Comparison of ENCODE assay signal across 9 mouse cellular contexts in genomic region chr13:28811667-28812575, GRCm38 (mm10).
DNase-seq lines count a peak whose midpoint lies in the region; ATAC-seq lines count a peak whose summit lies in the region.
"Had no signal": no experiment of that assay in that cellular context is flagged by ENCODE, and none has a peak within 500 bp of the region (broad histone marks: within the 10 kb centered on the region; RNA-seq: fewer than 3 reads in every experiment).

No protein-coding gene starts in this region.

- no peaks in the 10 kb centered on the region for H3K27me3 ChIP-seq in kidney, embryonic 16.5 days (ENCODE audit: insufficient read depth, low read length)
- H3K27me3 ChIP-seq in forebrain, embryonic 12.5 days, result no peaks in the 10 kb centered on the region
- H3K27me3 ChIP-seq in limb, embryonic 13.5 days, result no peaks in the 10 kb centered on the region
- no peaks in the 10 kb centered on the region for H3K27me3 ChIP-seq in neural tube, embryonic 14.5 days (ENCODE audit: control insufficient read depth, insufficient read depth, low read length)
- H3K27me3 ChIP-seq: liver, embryonic 12.5 days had no signal

- H3K9me3 ChIP-seq in kidney, embryonic 16.5 days (ENCODE audit: low read length), result no peaks in the 10 kb centered on the region
- no peaks in the 10 kb centered on the region for H3K9me3 ChIP-seq in forebrain, embryonic 12.5 days
- no peaks in the 10 kb centered on the region for H3K9me3 ChIP-seq in limb, embryonic 13.5 days
- H3K9me3 ChIP-seq in neural tube, embryonic 14.5 days (ENCODE audit: control insufficient read depth, low read length), result no peaks in the 10 kb centered on the region
- H3K9me3 ChIP-seq: liver, embryonic 12.5 days had no signal

- no peak overlapping the region for H3K4me3 ChIP-seq in kidney, embryonic 16.5 days (ENCODE audit: low read length)
- H3K4me3 ChIP-seq in forebrain, embryonic 12.5 days (replicated peaks), result no peak overlapping the region
- no peak overlapping the region for H3K4me3 ChIP-seq in limb, embryonic 13.5 days
- no peak overlapping the region for H3K4me3 ChIP-seq in neural tube, embryonic 14.5 days (ENCODE audit: low read depth, low read length)
- H3K4me3 ChIP-seq: liver, embryonic 12.5 days had no signal

- no peaks in the 10 kb centered on the region for H3K36me3 ChIP-seq in kidney, embryonic 16.5 days (ENCODE audit: insufficient read depth, low read length)
- no peaks in the 10 kb centered on the region for H3K36me3 ChIP-seq in forebrain, embryonic 12.5 days (replicated peaks)
- H3K36me3 ChIP-seq in limb, embryonic 13.5 days, result no peaks in the 10 kb centered on the region
- H3K36me3 ChIP-seq in neural tube, embryonic 14.5 days (ENCODE audit: control insufficient read depth, insufficient read depth, low read length), result no peaks in the 10 kb centered on the region
- H3K36me3 ChIP-seq: liver, embryonic 12.5 days had no signal

- 0 out of 2 replicates have a peak overlapping the region, but pooled peaks have one; percentile 15 for H3K9ac ChIP-seq in kidney, embryonic 16.5 days (replicated peaks; ENCODE audit: low read length)
- no peak overlapping the region for H3K9ac ChIP-seq in forebrain, embryonic 12.5 days
- H3K9ac ChIP-seq in limb, embryonic 13.5 days, result no peak overlapping the region
- no peak overlapping the region for H3K9ac ChIP-seq in neural tube, embryonic 14.5 days (replicated peaks; ENCODE audit: low read depth, low read length)
- H3K9ac ChIP-seq: liver, embryonic 12.5 days had no signal

- peaks cover 21% of the 10 kb centered on the region for H3K4me1 ChIP-seq in kidney, embryonic 16.5 days (ENCODE audit: insufficient read depth, low read length)
- H3K4me1 ChIP-seq in forebrain, embryonic 12.5 days, result peaks cover 72% of the 10 kb centered on the region
- H3K4me1 ChIP-seq in limb, embryonic 13.5 days, result peaks cover 41% of the 10 kb centered on the region
- peaks cover 21% of the 10 kb centered on the region for H3K4me1 ChIP-seq in neural tube, embryonic 14.5 days (ENCODE audit: control insufficient read depth, insufficient read depth, low read length)

- no peak for ATAC-seq in kidney, embryonic 16.5 days (ENCODE audit: low FRiP score, low TSS enrichment)
- ATAC-seq in forebrain, embryonic 12.5 days (ENCODE audit: low FRiP score), result peak; percentile 56; the same call in 1 of the 2 replicates
- ATAC-seq in limb, embryonic 13.5 days (ENCODE audit: low FRiP score, low read depth), result no peak
- no peak for ATAC-seq in neural tube, embryonic 14.5 days (ENCODE audit: low read depth)
- ATAC-seq: liver, embryonic 12.5 days had no signal

- DNase-seq in kidney, adult 18-20 months, result no peak
- DNase-seq in layer of hippocampus, adult 9-10 months (ENCODE audit: low spot score), result no peak
- no peak for DNase-seq in thymus, postnatal 14 days
- no peak for DNase-seq in thymus, postnatal 36 days

- WGBS in kidney, embryonic 16.5 days, result 37% methylated on average over 12 of the region's 12 CpGs
- 21% methylated on average over 12 of the region's 12 CpGs for WGBS in forebrain, embryonic 12.5 days
- WGBS in limb, embryonic 13.5 days, result 22% methylated on average over 12 of the region's 12 CpGs
- WGBS in neural tube, embryonic 14.5 days, result 23% methylated on average over 12 of the region's 12 CpGs

- no peak overlapping the region; the same call in 1 of the 2 replicates for H3K4me2 ChIP-seq in kidney, embryonic 16.5 days (replicated peaks; ENCODE audit: low read depth, low read length)
- peak overlapping the region; percentile 29 for H3K4me2 ChIP-seq in forebrain, embryonic 12.5 days
- peak overlapping the region; percentile 19; the same call in 1 of the 2 replicates for H3K4me2 ChIP-seq in limb, embryonic 13.5 days (replicated peaks)
- H3K4me2 ChIP-seq in neural tube, embryonic 14.5 days (ENCODE audit: low read depth, low read length), result no peak overlapping the region; the same call in 1 of the 2 replicates
- H3K4me2 ChIP-seq: liver, embryonic 12.5 days had no signal

- H3K27ac ChIP-seq in kidney, embryonic 16.5 days (ENCODE audit: low read length), result peak overlapping the region; percentile 57; the same call in 1 of the 2 replicates
- peak overlapping the region; percentile 83 for H3K27ac ChIP-seq in forebrain, embryonic 12.5 days
- H3K27ac ChIP-seq in limb, embryonic 13.5 days, result peak overlapping the region; percentile 28; the same call in 1 of the 2 replicates
- peak overlapping the region; percentile 55; the same call in 1 of the 2 replicates for H3K27ac ChIP-seq in neural tube, embryonic 14.5 days (ENCODE audit: low read depth, low read length)
- H3K27ac ChIP-seq: liver, embryonic 12.5 days had no signal

Comparison
In these comparisons a context has a peak if more than half of its experiments do, and no peak if none do; other contexts are left out.
1. H3K27ac ChIP-seq: peak in every context shown above with its lines; median percentile 83 in forebrain, embryonic 12.5 days; 57 in kidney, embryonic 16.5 days; 55 in neural tube, embryonic 14.5 days; 28 in limb, embryonic 13.5 days.
2. H3K4me2 ChIP-seq: peak in forebrain, embryonic 12.5 days (single experiment) and limb, embryonic 13.5 days (single experiment); none in kidney, embryonic 16.5 days (single experiment) and neural tube, embryonic 14.5 days (single experiment).